Mouse (Mus musculus) G1E (cell line): ENCODE measurements at regions not wholly inside any gene's neighbourhood (a gene's known extent, or its start where the extent isn't known, plus 50 kb on each side); places are given as distances from the start of the nearest gene placed in this dataset.

Source experiments
- ATAC-seq: 2 replicates; pipeline ENCODE4 v1.8.0; 2016; ENCODE audit warnings: mild to moderate bottlenecking; ENCODE audit not compliant: insufficient number of reproducible peaks, poor library complexity, low FRiP score, severe bottlenecking; ENCODE audit errors: extremely low read depth
- DNase-seq: peaks from one replicate; pipeline ENCODE4 v3.0.0; 2012; ENCODE audit warnings: low spot score
- H3K27me3 ChIP-seq: 2 replicates; pipeline ENCODE4 v1.6.1; 2012; ENCODE audit warnings: mild to moderate bottlenecking, low read length, inconsistent platforms; ENCODE audit not compliant: insufficient read depth
- H3K36me3 ChIP-seq: replicated peaks from 2 replicates; pipeline ENCODE3; 2012; ENCODE audit warnings: mild to moderate bottlenecking, inconsistent platforms
- H3K4me1 ChIP-seq: 2 replicates; pipeline ENCODE4 v1.6.1; 2012; ENCODE audit warnings: low read depth, low read length, inconsistent platforms, mixed read lengths; ENCODE audit not compliant: insufficient read depth
- H3K4me3 ChIP-seq: 2 replicates; pipeline ENCODE4 v1.5.1; 2012; ENCODE audit warnings: low read depth, mild to moderate bottlenecking, inconsistent platforms, low read length, moderate library complexity, mixed read lengths
- H3K9me3 ChIP-seq: replicated peaks from 2 replicates; pipeline ENCODE4 v1.6.1; 2012; ENCODE audit warnings: inconsistent platforms
- CTCF ChIP-seq: IDR thresholded peaks from 2 replicates; pipeline ENCODE4 v1.5.1; 2012; ENCODE audit warnings: low read depth, low read length, inconsistent platforms, mixed read lengths
- GATA1 ChIP-seq: IDR thresholded peaks from 2 replicates; pipeline ENCODE4 v1.6.1; 2012; ENCODE audit warnings: borderline replicate concordance, low read length, inconsistent platforms, mixed read lengths
- GATA2 ChIP-seq: IDR thresholded peaks from 2 replicates; pipeline ENCODE4 v1.6.1; 2012; ENCODE audit warnings: low read depth, low read length, inconsistent platforms, borderline replicate concordance
- POLR2AphosphoS5 ChIP-seq: IDR thresholded peaks from 2 replicates; pipeline ENCODE4 v1.6.1; 2012; ENCODE audit warnings: low read depth, low read length, inconsistent platforms; ENCODE audit not compliant: insufficient replicate concordance
- TAL1 ChIP-seq: conservative IDR thresholded peaks from 2 replicates; pipeline ENCODE4 v1.6.1; 2012; ENCODE audit warnings: low read depth, low read length, inconsistent platforms, mixed read lengths

- H3K36me3 ChIP-seq, result no peaks in the 10 kb centered on the region
- H3K4me1 ChIP-seq, result no peaks in the 10 kb centered on the region
- ATAC-seq, result no peak
- no peaks in the 10 kb centered on the region for H3K27me3 ChIP-seq
- no peak overlapping the region for H3K4me3 ChIP-seq
- no peak for DNase-seq
- no peak for TF ChIP-seq POLR2AphosphoS5
- TF ChIP-seq CTCF, result no peak
- no peak for TF ChIP-seq TAL1
- no peak for TF ChIP-seq GATA2
- TF ChIP-seq GATA1, result no peak
- peaks cover 26% of the 10 kb centered on the region for H3K9me3 ChIP-seq
Measured at GRCm38 (mm10) chr12:12681101-12681500, 260.6 kb downstream of the Mycn start.

GRCm38 (mm10) chr12:12680371-12680921, 261.3 kb downstream of the Mycn start:
- H3K36me3 ChIP-seq, result no peaks in the 10 kb centered on the region
- no peak overlapping the region for H3K4me3 ChIP-seq
- no peaks in the 10 kb centered on the region for H3K4me1 ChIP-seq
- ATAC-seq (no peak), DNase-seq (no peak)
- H3K9me3 ChIP-seq, result peaks cover 26% of the 10 kb centered on the region
- H3K27me3 ChIP-seq, result no peaks in the 10 kb centered on the region
- TF ChIP-seq TAL1 (no peak), CTCF (no peak), GATA2 (no peak), POLR2AphosphoS5 (no peak), GATA1 (no peak)

GRCm38 (mm10) chr12:12676676-12677075, 265.0 kb downstream of the Mycn start:
- Histone ChIP-seq H3K4me3 (no peak overlapping the region), H3K27me3 (no peaks in the 10 kb centered on the region), H3K4me1 (no peaks in the 10 kb centered on the region), H3K36me3 (no peaks in the 10 kb centered on the region), H3K9me3 (peaks cover 15% of the 10 kb centered on the region)
- TF ChIP-seq GATA2 (no peak), GATA1 (no peak), CTCF (no peak), POLR2AphosphoS5 (no peak), TAL1 (no peak)
- DNase-seq (no peak), ATAC-seq (no peak)

GRCm38 (mm10) chr12:12669931-12670330, 271.8 kb downstream of the Mycn start:
- no peaks in the 10 kb centered on the region for H3K27me3 ChIP-seq
- H3K4me3 ChIP-seq, result no peak overlapping the region
- DNase-seq (no peak), ATAC-seq (no peak)
- H3K9me3 ChIP-seq, result peaks cover 5% of the 10 kb centered on the region
- no peaks in the 10 kb centered on the region for H3K36me3 ChIP-seq
- no peaks in the 10 kb centered on the region for H3K4me1 ChIP-seq
- TF ChIP-seq CTCF (no peak), GATA2 (no peak), POLR2AphosphoS5 (no peak), TAL1 (no peak), GATA1 (no peak)

GRCm38 (mm10) chr12:12668919-12669318, 272.8 kb downstream of the Mycn start:
- no peaks in the 10 kb centered on the region for H3K4me1 ChIP-seq
- peaks cover 7% of the 10 kb centered on the region for H3K9me3 ChIP-seq
- DNase-seq (no peak), ATAC-seq (no peak)
- no peak overlapping the region for H3K4me3 ChIP-seq
- no peaks in the 10 kb centered on the region for H3K36me3 ChIP-seq
- TF ChIP-seq GATA2 (no peak), GATA1 (no peak), TAL1 (no peak), CTCF (no peak), POLR2AphosphoS5 (no peak)
- H3K27me3 ChIP-seq, result no peaks in the 10 kb centered on the region

GRCm38 (mm10) chr12:12655611-12656010, 286.1 kb downstream of the Mycn start:
- no peak overlapping the region for H3K4me3 ChIP-seq
- no peak for TF ChIP-seq GATA1
- TF ChIP-seq GATA2, result no peak
- TF ChIP-seq CTCF, result no peak
- no peak for TF ChIP-seq POLR2AphosphoS5
- TF ChIP-seq TAL1, result no peak
- H3K27me3 ChIP-seq, result no peaks in the 10 kb centered on the region
- ATAC-seq (no peak), DNase-seq (no peak)
- no peaks in the 10 kb centered on the region for H3K36me3 ChIP-seq
- no peaks in the 10 kb centered on the region for H3K4me1 ChIP-seq
- peaks cover 14% of the 10 kb centered on the region for H3K9me3 ChIP-seq
